Mouse (Mus musculus) small intestine, adult 2 months (tissue): ENCODE results near the gene Stab1.

Experiments
- CTCF ChIP-seq: fragments of 200-500 bp; IDR thresholded peaks from 2 replicates; pipeline ENCODE4 v1.5.1; 2012; ENCODE audit warnings: low read depth, mild to moderate bottlenecking, control low read depth, inconsistent platforms, low read length, moderate library complexity, mixed read lengths; ENCODE audit not compliant: insufficient replicate concordance, insufficient read length; ENCODE audit errors: extremely low read depth
- POLR2A ChIP-seq: fragments of 200-500 bp; IDR thresholded peaks from 2 replicates; pipeline ENCODE4 v1.6.1; 2012; ENCODE audit warnings: low read depth, mild to moderate bottlenecking, control low read depth, inconsistent platforms, low read length, moderate library complexity

DNA sequence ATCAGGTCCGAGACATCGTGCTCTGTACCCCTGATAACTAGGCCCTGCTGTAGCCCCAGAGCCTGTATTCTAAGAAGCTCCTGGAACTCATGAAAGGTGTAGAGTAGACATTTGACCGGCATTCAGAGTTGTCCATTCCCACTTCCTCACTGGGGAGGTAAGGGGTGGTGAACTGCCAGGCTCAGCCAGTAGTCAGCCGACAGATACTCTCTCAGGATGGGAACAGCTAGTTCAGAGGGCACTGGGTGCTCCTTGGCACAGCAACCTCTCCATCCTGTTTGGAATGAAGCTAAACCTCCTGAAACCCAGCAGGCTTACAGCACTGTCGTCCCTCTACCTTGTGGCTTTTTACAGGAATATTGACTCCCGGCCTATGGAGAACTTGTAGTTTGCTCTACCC, 43.4 kb upstream of the Stab1 start:
- TF ChIP-seq CTCF (no peak), POLR2A (no peak)
